Mouse (Mus musculus) heart, embryonic 11.5 days (tissue): ENCODE measurements at regions not wholly inside any gene's neighbourhood (a gene's known extent, or its start where the extent isn't known, plus 50 kb on each side); places are given as distances from the start of the nearest gene placed in this dataset.

ENCODE experiments used
- ATAC-seq: fragments of 200-750 bp; cut with Nextera tagmentation; replicated peaks from 2 replicates; pipeline ENCODE4 v1.8.0; 2017; ENCODE audit warnings: moderate library complexity; ENCODE audit not compliant: insufficient number of reproducible peaks, low FRiP score, low TSS enrichment
- H3K27ac ChIP-seq: fragments of 300-500 bp; sonication (generic); 2 replicates; pipeline ENCODE4 v1.5.1; 2014; ENCODE audit warnings: mild to moderate bottlenecking, low read depth, low read length
- H3K27me3 ChIP-seq: fragments of 300-500 bp; sonication (generic); 2 replicates; pipeline ENCODE4 v1.6.1; 2014; ENCODE audit warnings: mild to moderate bottlenecking, low read length, mixed read lengths; ENCODE audit not compliant: control insufficient read depth, insufficient read depth
- H3K36me3 ChIP-seq: fragments of 300-500 bp; sonication (generic); 2 replicates; pipeline ENCODE4 v1.6.1; 2014; ENCODE audit warnings: mild to moderate bottlenecking, low read length, moderate library complexity, mixed read lengths; ENCODE audit not compliant: control insufficient read depth, insufficient read depth
- H3K4me1 ChIP-seq: fragments of 300-500 bp; sonication (generic); 2 replicates; pipeline ENCODE4 v1.6.1; 2014; ENCODE audit warnings: low read length; ENCODE audit not compliant: control insufficient read depth, insufficient read depth
- H3K4me2 ChIP-seq: fragments of 300-500 bp; sonication (generic); 2 replicates; pipeline ENCODE4 v1.6.1; 2014; ENCODE audit warnings: mild to moderate bottlenecking, moderate library complexity
- H3K4me3 ChIP-seq: fragments of 300-500 bp; sonication (generic); 2 replicates; pipeline ENCODE4 v1.5.1; 2014; ENCODE audit warnings: low read depth, low read length
- H3K9ac ChIP-seq: fragments of 300-500 bp; sonication (generic); 2 replicates; pipeline ENCODE4 v1.6.1; 2014; ENCODE audit warnings: mild to moderate bottlenecking, low read depth, low read length, moderate library complexity
- H3K9me3 ChIP-seq: fragments of 300-500 bp; sonication (generic); replicated peaks from 2 replicates; pipeline ENCODE4 v1.6.1; 2016; ENCODE audit warnings: low read length; ENCODE audit not compliant: control insufficient read depth
- WGBS: fragments of 180-500 bp; shearing (Covaris S2); extraction: QIAGEN DNeasy Blood & Tissue Kit; methylation state at CpG from one replicate; pipeline ENCODE4 v1.1.7; 2014; ENCODE audit not compliant: insufficient replicate concordance; 5-methylcytosine and 5-hydroxymethylcytosine counted together

DNA sequence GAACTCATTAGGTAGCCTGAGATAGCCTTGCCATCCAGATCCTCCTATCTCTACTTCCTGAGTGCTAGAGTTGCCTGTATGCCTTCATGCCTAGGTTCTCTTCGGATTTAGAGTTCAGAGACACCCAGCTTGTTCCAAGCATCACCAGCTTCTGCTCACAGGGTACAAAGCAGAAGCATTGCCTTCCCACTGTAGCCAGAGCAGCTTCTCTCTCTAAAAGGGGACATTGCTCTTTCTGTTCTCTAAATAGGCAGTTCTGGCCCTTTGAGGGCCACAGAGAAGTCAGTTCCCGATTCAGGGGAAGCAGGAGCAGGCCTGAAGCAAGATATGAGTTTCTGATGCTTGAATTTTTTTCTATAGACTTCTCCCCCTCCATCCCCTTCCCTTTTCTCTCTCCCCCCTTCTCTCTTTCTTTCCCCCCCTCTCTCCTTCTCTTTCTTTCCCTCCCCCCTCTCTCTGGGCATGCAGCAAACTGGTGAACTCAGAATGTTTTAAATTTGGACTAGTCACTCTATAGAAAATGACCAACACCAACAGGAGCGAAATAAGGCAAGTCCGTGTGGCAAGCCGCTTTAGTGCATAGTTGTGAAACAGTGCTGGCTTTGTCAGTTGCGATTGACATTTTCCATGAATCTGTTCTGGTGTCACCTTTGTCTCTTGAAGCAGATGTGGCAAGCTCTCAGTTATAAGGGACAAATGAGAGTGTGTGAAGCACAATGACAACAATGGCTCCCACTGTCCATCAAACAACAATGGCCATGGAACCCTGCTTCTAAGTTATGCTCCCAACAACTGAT, 273.2 kb upstream of the Klf4 start:
- H3K27me3 ChIP-seq = no peaks in the 10 kb centered on the region
- H3K27ac ChIP-seq = no peak overlapping the region
- H3K4me3 ChIP-seq = no peak overlapping the region
- no peak overlapping the region for H3K9ac ChIP-seq
- ATAC-seq = no peak
- H3K36me3 ChIP-seq = no peaks in the 10 kb centered on the region
- H3K4me2 ChIP-seq = no peak overlapping the region
- no peaks in the 10 kb centered on the region for H3K4me1 ChIP-seq
- 81% methylated on average over 6 of the region's 6 CpGs for WGBS
- no peaks in the 10 kb centered on the region for H3K9me3 ChIP-seq

DNA sequence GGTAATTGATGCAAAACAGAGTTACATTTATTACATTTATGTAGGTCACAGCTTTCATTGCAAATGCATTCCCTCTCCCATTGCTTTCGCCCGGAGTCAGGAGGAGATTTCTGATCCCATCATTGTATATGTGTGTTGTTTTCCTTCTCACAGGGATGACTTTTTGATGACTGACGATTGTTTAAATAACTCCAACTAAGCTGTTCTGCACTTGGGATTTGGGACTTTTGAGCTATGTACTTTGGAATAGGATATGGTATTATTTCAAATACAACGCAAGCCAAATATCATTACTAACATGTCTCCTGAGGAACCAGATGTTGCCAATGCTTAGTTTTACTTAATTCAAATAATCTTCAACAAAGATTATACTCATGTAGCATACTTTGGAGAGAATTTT, 269.8 kb upstream of the Klf4 start:
- Histone ChIP-seq H3K9ac (no peak overlapping the region), H3K4me2 (no peak overlapping the region), H3K9me3 (no peaks in the 10 kb centered on the region), H3K27me3 (no peaks in the 10 kb centered on the region), H3K4me1 (no peaks in the 10 kb centered on the region), H3K4me3 (no peak overlapping the region), H3K27ac (no peak overlapping the region), H3K36me3 (no peaks in the 10 kb centered on the region)
- WGBS = 78% methylated on average over 4 of the region's 4 CpGs
- ATAC-seq = no peak

DNA sequence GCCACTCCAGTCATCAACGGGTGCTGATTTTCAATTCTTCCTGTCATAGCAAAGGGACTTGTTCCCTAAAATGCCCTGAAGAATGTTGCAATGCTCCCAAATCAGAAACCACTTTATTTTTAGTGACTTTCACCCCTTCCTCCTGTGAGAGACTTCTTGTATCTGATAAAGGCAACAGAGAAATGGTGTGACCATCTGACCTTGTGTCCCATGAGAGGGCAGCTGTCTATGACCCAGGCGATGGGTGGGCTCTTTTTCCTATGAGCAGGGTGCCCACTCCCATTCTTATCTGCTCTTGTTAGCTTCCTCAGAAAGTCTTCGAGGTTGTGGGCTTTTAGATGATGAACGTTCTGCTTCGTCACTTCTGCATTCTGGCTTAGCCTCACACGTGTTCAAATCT, 265.8 kb upstream of the Klf4 start:
- H3K27me3 ChIP-seq = no peaks in the 10 kb centered on the region
- no peak for ATAC-seq
- H3K9me3 ChIP-seq = no peaks in the 10 kb centered on the region
- H3K36me3 ChIP-seq = no peaks in the 10 kb centered on the region
- H3K9ac ChIP-seq = no peak overlapping the region
- H3K4me1 ChIP-seq = no peaks in the 10 kb centered on the region
- no peak overlapping the region for H3K4me2 ChIP-seq
- no peak overlapping the region for H3K27ac ChIP-seq
- 58% methylated on average over 6 of the region's 6 CpGs for WGBS
- H3K4me3 ChIP-seq = no peak overlapping the region

DNA sequence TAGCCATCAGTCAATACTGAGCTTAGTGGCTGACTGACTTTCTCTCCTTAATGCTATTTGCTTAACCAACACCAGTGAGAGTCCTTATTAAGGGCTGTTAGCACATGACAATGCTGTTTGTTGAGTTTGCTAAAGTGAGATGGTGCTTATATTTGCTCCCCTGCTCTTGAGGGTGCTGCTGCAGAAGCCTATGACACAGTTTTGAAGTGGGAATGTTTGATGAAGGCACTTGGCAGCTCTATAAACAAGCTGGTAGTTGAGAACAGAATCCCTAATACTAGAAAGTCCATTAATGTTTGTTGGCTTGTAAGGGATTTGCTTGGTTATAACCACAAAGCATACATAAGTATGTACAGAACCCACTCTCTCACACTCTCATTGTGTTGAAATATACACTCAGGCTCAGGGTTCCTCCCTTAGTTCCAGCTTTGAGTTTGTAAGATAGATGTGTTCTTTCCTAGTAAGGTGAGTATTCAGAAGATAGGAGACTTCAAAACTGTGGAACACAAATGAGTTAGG, 249.1 kb upstream of the Klf4 start:
- ATAC-seq = no peak
- H3K27me3 ChIP-seq = peaks cover 3% of the 10 kb centered on the region; the same call in 1 of the 2 replicates
- no peaks in the 10 kb centered on the region for H3K36me3 ChIP-seq
- no peaks in the 10 kb centered on the region for H3K4me1 ChIP-seq
- no peak overlapping the region for H3K4me3 ChIP-seq
- H3K27ac ChIP-seq = no peak overlapping the region
- H3K9ac ChIP-seq = no peak overlapping the region
- no peak overlapping the region for H3K4me2 ChIP-seq
- no peaks in the 10 kb centered on the region for H3K9me3 ChIP-seq

DNA sequence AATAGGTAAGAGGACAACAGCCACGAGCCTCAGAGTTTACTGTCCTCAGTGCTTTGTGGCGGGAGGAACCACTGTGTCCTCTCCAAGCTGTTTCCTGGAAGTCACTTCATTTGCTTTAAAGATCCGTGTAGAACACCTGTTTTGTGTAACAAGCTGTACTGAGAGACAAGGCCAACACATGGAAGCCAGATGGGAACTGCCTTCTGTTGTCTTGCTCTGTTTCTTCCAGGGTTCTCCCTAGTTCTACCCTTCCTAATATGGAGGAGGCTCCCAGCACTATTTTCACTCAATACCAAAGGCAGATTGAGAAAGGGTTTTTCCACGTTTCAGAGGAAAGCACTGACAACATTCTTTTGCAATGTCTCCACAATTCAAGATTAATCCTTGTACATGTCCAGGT, 247.3 kb upstream of the Klf4 start:
- Histone ChIP-seq H3K9ac (no peak overlapping the region), H3K4me1 (no peaks in the 10 kb centered on the region), H3K27ac (no peak overlapping the region), H3K27me3 (peaks cover 3% of the 10 kb centered on the region; the same call in 1 of the 2 replicates), H3K4me3 (no peak overlapping the region), H3K36me3 (no peaks in the 10 kb centered on the region), H3K9me3 (no peaks in the 10 kb centered on the region), H3K4me2 (no peak overlapping the region)
- no peak for ATAC-seq
- WGBS = 73% methylated on average over 4 of the region's 4 CpGs

DNA sequence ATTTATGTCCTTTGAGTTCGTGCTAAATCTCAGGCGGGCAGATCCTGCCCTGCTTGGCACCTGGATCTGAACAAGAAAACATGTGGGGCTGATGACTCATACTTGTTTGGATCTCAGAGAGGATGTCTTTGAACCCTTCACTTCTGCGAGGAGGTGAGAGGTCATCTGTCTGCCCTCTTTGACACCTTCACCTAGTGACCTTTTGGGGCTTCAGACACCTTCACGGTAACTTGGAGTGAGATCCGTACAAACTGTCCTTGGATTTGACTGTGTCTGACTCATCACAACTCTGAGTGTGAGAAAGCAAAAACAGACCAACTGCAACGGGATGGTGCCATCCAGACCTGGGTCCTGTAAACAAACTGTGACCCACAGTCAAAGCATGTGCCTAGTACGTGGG, 243.6 kb upstream of the Klf4 start:
- no peak overlapping the region for H3K4me2 ChIP-seq
- H3K9me3 ChIP-seq = no peaks in the 10 kb centered on the region
- H3K4me3 ChIP-seq = no peak overlapping the region
- WGBS = 65% methylated on average over 7 of the region's 7 CpGs
- H3K9ac ChIP-seq = no peak overlapping the region
- ATAC-seq = no peak
- no peaks in the 10 kb centered on the region for H3K36me3 ChIP-seq
- no peak overlapping the region for H3K27ac ChIP-seq
- no peaks in the 10 kb centered on the region for H3K4me1 ChIP-seq
- H3K27me3 ChIP-seq = no peaks in the 10 kb centered on the region

DNA sequence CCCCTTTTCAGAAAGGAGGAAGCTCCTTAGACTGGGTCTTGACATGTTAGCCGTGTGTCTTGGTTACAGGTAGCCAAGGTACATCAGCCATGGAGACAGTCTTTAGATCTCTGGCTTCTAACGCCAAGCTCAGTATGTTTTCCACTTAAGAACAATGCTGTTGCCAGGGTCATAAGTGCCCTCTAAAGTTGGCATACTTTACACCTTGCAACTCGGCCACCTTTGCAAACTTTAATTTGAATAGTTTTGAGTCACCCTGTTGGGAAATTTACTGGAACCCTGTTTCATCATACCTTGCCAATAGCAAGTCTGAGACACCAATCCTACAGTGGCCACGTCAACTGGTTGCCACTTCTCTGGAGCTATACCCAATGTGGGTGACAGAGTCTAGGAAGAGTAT, 242.3 kb upstream of the Klf4 start:
- Histone ChIP-seq H3K36me3 (no peaks in the 10 kb centered on the region), H3K4me3 (no peak overlapping the region), H3K4me1 (no peaks in the 10 kb centered on the region), H3K27me3 (no peaks in the 10 kb centered on the region), H3K9ac (no peak overlapping the region), H3K9me3 (no peaks in the 10 kb centered on the region), H3K27ac (no peak overlapping the region), H3K4me2 (no peak overlapping the region)
- 84% methylated on average over 4 of the region's 4 CpGs for WGBS
- no peak for ATAC-seq

DNA sequence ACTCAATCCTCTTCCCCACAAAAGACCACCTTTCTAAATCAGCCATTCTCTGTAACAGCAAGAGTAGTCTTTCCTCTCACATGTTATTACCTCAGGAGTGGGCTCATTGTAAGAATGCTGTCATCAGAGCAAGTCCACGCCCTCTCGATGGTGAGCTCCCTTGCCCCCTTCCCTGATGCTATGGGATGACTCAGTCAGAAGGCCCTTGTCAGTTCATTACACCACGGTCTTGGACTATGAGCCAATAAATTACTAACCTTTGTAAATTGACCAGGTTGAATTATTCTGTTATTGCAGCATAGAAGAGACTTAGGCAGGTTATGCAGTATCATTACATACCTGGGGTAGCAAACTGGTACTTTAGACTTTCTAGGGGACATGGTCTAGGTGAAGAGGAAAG, 237.4 kb upstream of the Klf4 start:
- Histone ChIP-seq H3K4me3 (no peak overlapping the region), H3K36me3 (no peaks in the 10 kb centered on the region), H3K4me1 (no peaks in the 10 kb centered on the region), H3K9ac (no peak overlapping the region), H3K27me3 (no peaks in the 10 kb centered on the region), H3K4me2 (no peak overlapping the region), H3K9me3 (no peaks in the 10 kb centered on the region), H3K27ac (no peak overlapping the region)
- 76% methylated on average over 3 of the region's 3 CpGs for WGBS
- ATAC-seq = no peak

DNA sequence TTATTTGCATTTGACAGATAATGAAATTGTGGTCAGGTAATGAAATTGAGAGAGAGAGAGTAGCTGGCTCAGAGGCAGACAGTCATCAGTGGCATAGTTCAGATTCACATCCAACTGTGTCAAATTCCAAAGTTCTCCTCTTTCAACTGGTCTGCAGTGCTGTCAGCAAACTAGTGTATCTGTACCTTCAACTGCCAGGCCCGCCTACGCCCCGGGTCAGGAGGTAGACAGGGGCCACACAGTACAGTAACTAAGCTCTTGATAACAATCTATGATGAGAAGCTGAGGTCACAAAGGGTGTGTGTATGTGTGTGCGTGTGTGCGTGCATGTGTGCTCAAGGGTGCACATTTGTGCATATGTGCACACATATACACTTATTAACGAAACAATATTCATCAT, 236.1 kb upstream of the Klf4 start:
- H3K27ac ChIP-seq = no peak overlapping the region
- no peaks in the 10 kb centered on the region for H3K9me3 ChIP-seq
- no peaks in the 10 kb centered on the region for H3K4me1 ChIP-seq
- no peak overlapping the region for H3K4me3 ChIP-seq
- 80% methylated on average over 6 of the region's 6 CpGs for WGBS
- no peak for ATAC-seq
- H3K36me3 ChIP-seq = no peaks in the 10 kb centered on the region
- no peak overlapping the region for H3K9ac ChIP-seq
- H3K27me3 ChIP-seq = no peaks in the 10 kb centered on the region
- H3K4me2 ChIP-seq = no peak overlapping the region
